Mouse (Mus musculus) heart, embryonic 11.5 days (tissue): Measurements from ENCODE around the gene Aspdh. TPM values are rescaled to one million over a fixed set of nuclear protein-coding genes. Genes with fewer than 3 reads are reported as not detected.
A peak's percentile ranks its signal among the peaks of the same experiment; 100 is the strongest.

ENCODE experiments used
- microRNA-seq: library from miRNA; unstranded; fragments of <30 nt; microRNA quantifications from one replicate; pipeline ENCODE4, GENCODE M21; 2016; ENCODE audit warnings: borderline number of aligned reads
- polyA plus RNA-seq: library from polyadenylated mRNA; unstranded; fragments of >200 nt; fragmentation: Nextera tagmentation; extraction: Ambion mirVana; gene quantifications from 2 replicates; pipeline ENCODE4 v1.2.1, GENCODE M21; 2014

Gene Aspdh
- polyA plus RNA-seq, 1 experiment from 2014 or later: 1.5 TPM

Small RNA genes lying within 50 kb of the gene (microRNA-seq; reads per million reads assigned to microRNA genes)
- gene Mir7052: 3.0 reads per million, percentile 31 among the genes with 10 or more reads in this experiment

Other genes with a start within 250 kb of the Aspdh start
- not detected in 2 replicates for gene Klk1b5, start 249.4 kb upstream of the Aspdh start, polyA plus RNA-seq
- gene Klk1, start 240.0 kb upstream of the Aspdh start, polyA plus RNA-seq: not detected in 2 replicates
- gene Gm36864, start 229.2 kb upstream of the Aspdh start, polyA plus RNA-seq: not detected in 2 replicates
- gene 1700028J19Rik, start 218.7 kb upstream of the Aspdh start, polyA plus RNA-seq: 0.68 and 1.7 TPM in 2 replicates
- gene 2410002F23Rik, start 218.7 kb upstream of the Aspdh start, polyA plus RNA-seq: 61.5 and 76.0 TPM in 2 replicates
- gene Acp4, start 208.0 kb upstream of the Aspdh start, polyA plus RNA-seq: not detected in 2 replicates
- gene Gm15517, start 203.9 kb upstream of the Aspdh start, polyA plus RNA-seq: not detected in 2 replicates
- gene Clec11a, start 158.5 kb upstream of the Aspdh start, polyA plus RNA-seq: 0.65 and 0.84 TPM in 2 replicates
- gene Shank1, start 155.1 kb upstream of the Aspdh start, polyA plus RNA-seq: 1.1 and 1.3 TPM in 2 replicates
- 0.32 and 0.59 TPM in 2 replicates for gene Syt3, start 81.3 kb upstream of the Aspdh start, polyA plus RNA-seq
- 0.65 and 1.0 TPM in 2 replicates for gene 1700008O03Rik, start 79.6 kb upstream of the Aspdh start, polyA plus RNA-seq
- gene Lrrc4b, start 36.4 kb upstream of the Aspdh start, polyA plus RNA-seq: 2.4 and 3.5 TPM in 2 replicates
- 169 and 181 TPM in 2 replicates for gene Josd2, start 2.6 kb downstream of the Aspdh start, polyA plus RNA-seq
- 75.1 and 87.1 TPM in 2 replicates for gene Emc10, start 31.1 kb downstream of the Aspdh start, polyA plus RNA-seq
- gene Fam71e1, start 31.2 kb downstream of the Aspdh start, polyA plus RNA-seq: 8.9 and 10.6 TPM in 2 replicates
- 0.37 and 0.47 TPM in 2 replicates for gene Mybpc2, start 59.3 kb downstream of the Aspdh start, polyA plus RNA-seq
- gene Spib, start 66.7 kb downstream of the Aspdh start, polyA plus RNA-seq: not detected in 2 replicates
- 40.1 and 43.1 TPM in 2 replicates for gene Pold1, start 83.5 kb downstream of the Aspdh start, polyA plus RNA-seq
- gene Nr1h2, start 88.6 kb downstream of the Aspdh start, polyA plus RNA-seq: 48.5 and 53.4 TPM in 2 replicates
- gene Napsa, start 107.0 kb downstream of the Aspdh start, polyA plus RNA-seq: 0.70 TPM in 1 of 2 replicates, not detected in the other
- gene Kcnc3, start 125.3 kb downstream of the Aspdh start, polyA plus RNA-seq: 0.07 and 0.23 TPM in 2 replicates
- 0.31 and 0.56 TPM in 2 replicates for gene Myh14, start 205.5 kb downstream of the Aspdh start, polyA plus RNA-seq
- gene Izumo2, start 243.4 kb downstream of the Aspdh start, polyA plus RNA-seq: not detected in 2 replicates